Mouse (Mus musculus): ENCODE measurements around the gene Prr5l.

The Prr5l gene

GRCm38 (mm10) chr2:101822785-101823184, 60.0 kb downstream of the Prr5l start:
- no peak for DNase-seq (ENCODE audit: low read depth, low spot score)

- no peak for DNase-seq (ENCODE audit: low read depth, low spot score)
These were observed 62.0 kb downstream of the Prr5l start for GRCm38 (mm10) chr2:101820816-101821215.

- no peak for DNase-seq (ENCODE audit: low read depth, low spot score)
These were observed 63.7 kb downstream of the Prr5l start for GRCm38 (mm10) chr2:101818986-101819764.

GRCm38 (mm10) chr2:101816646-101817308, 66.0 kb downstream of the Prr5l start:
- no peak for DNase-seq (ENCODE audit: low read depth, low spot score)

GRCm38 (mm10) chr2:101815250-101815934, 67.4 kb downstream of the Prr5l start:
- no peak for DNase-seq (ENCODE audit: low read depth, low spot score)

GRCm38 (mm10) chr2:101814272-101814625, 68.6 kb downstream of the Prr5l start:
- no peak for DNase-seq (ENCODE audit: low read depth, low spot score)

- DNase-seq (ENCODE audit: low read depth, low spot score): no peak
These were observed 69.1 kb downstream of the Prr5l start for GRCm38 (mm10) chr2:101813581-101814271.

GRCm38 (mm10) chr2:101811925-101812324, 70.9 kb downstream of the Prr5l start:
- no peak for DNase-seq (ENCODE audit: low read depth, low spot score)

GRCm38 (mm10) chr2:101810774-101811173, 72.1 kb downstream of the Prr5l start:
- no peak for DNase-seq (ENCODE audit: low read depth, low spot score)

GRCm38 (mm10) chr2:101809640-101810305, 73.1 kb downstream of the Prr5l start:
- no peak for DNase-seq (ENCODE audit: low read depth, low spot score)

- no peak for DNase-seq (ENCODE audit: low read depth, low spot score)
These were observed 75.1 kb downstream of the Prr5l start for GRCm38 (mm10) chr2:101807756-101808155.

- DNase-seq (ENCODE audit: low read depth, low spot score): no peak
These were observed 80.6 kb downstream of the Prr5l start for GRCm38 (mm10) chr2:101802240-101802639.

- DNase-seq (ENCODE audit: low read depth, low spot score): no peak
These were observed 85.0 kb downstream of the Prr5l start for GRCm38 (mm10) chr2:101797901-101798250.

GRCm38 (mm10) chr2:101797166-101797900, 85.5 kb downstream of the Prr5l start:
- DNase-seq (ENCODE audit: low read depth, low spot score): no peak

GRCm38 (mm10) chr2:101796287-101797115, 86.3 kb downstream of the Prr5l start:
- peak; percentile 64 for DNase-seq (ENCODE audit: low read depth, low spot score)

- DNase-seq (ENCODE audit: low read depth, low spot score): no peak
These were observed 90.7 kb downstream of the Prr5l start for GRCm38 (mm10) chr2:101792130-101792529.

GRCm38 (mm10) chr2:101783255-101783654, 99.6 kb downstream of the Prr5l start:
- DNase-seq (ENCODE audit: low read depth, low spot score): no peak

- no peak for DNase-seq (ENCODE audit: low read depth, low spot score)
These were observed 101.5 kb downstream of the Prr5l start for GRCm38 (mm10) chr2:101781357-101781777.

- no peak for DNase-seq (ENCODE audit: low read depth, low spot score)
These were observed 104.7 kb downstream of the Prr5l start for GRCm38 (mm10) chr2:101778080-101778479.

GRCm38 (mm10) chr2:101763503-101763902, 119.3 kb downstream of the Prr5l start:
- no peak for DNase-seq (ENCODE audit: low read depth, low spot score)

Measured in retina, postnatal 7 days (tissue).